Mouse (Mus musculus): ENCODE results near the gene Rgr. TPM values are rescaled to one million over a fixed set of nuclear protein-coding genes. Genes with fewer than 3 reads are reported as not detected.

The Rgr gene
- polyA plus RNA-seq, 1 experiment from 2014 or later = not detected

Other genes with a start within 250 kb of the Rgr start
- gene Ccser2, start 80.2 kb downstream of the Rgr start, polyA plus RNA-seq (2014; fragmentation: Nextera tagmentation; extraction: Ambion mirVana) = 36.0 and 39.0 TPM in 2 replicates
- gene Lrit1, start 5.9 kb upstream of the Rgr start, polyA plus RNA-seq (2014; fragmentation: Nextera tagmentation; extraction: Ambion mirVana) = not detected in 2 replicates
- gene Lrit2, start 19.0 kb upstream of the Rgr start, polyA plus RNA-seq (2014; fragmentation: Nextera tagmentation; extraction: Ambion mirVana) = not detected in 2 replicates
- 0.13 and 0.41 TPM in 2 replicates for gene Cdhr1, start 49.4 kb upstream of the Rgr start, polyA plus RNA-seq (2014; fragmentation: Nextera tagmentation; extraction: Ambion mirVana)
- gene 2610528A11Rik, start 65.1 kb upstream of the Rgr start, polyA plus RNA-seq (2014; fragmentation: Nextera tagmentation; extraction: Ambion mirVana) = 1.2 and 1.5 TPM in 2 replicates
- 317 and 376 TPM in 2 replicates for gene Ghitm, start 86.3 kb upstream of the Rgr start, polyA plus RNA-seq (2014; fragmentation: Nextera tagmentation; extraction: Ambion mirVana)